Mouse (Mus musculus) lung, embryonic 14.5 days (tissue): ENCODE measurements around the gene Zc3hav1. TPM values are rescaled to one million over a fixed set of nuclear protein-coding genes. Genes with fewer than 3 reads are reported as not detected.

ENCODE experiments used
- ATAC-seq: fragments of 200-750 bp; cut with Nextera tagmentation; 2 replicates; pipeline ENCODE4 v1.8.0; 2017; ENCODE audit warnings: mild to moderate bottlenecking, moderate TSS enrichment, moderate library complexity; ENCODE audit not compliant: insufficient read depth
- DNase-seq: peaks from one replicate; pipeline ENCODE4 v3.0.0-alpha.2; 2015
- H3K27ac ChIP-seq: fragments of 300-500 bp; sonication (generic); 2 replicates; pipeline ENCODE4 v1.5.1; 2014; ENCODE audit warnings: low read depth, mild to moderate bottlenecking, moderate library complexity
- H3K27me3 ChIP-seq: fragments of 300-500 bp; sonication (generic); 2 replicates; pipeline ENCODE4 v1.6.1; 2014; ENCODE audit warnings: low read length, control low read depth; ENCODE audit not compliant: insufficient read depth
- H3K36me3 ChIP-seq: fragments of 300-500 bp; sonication (generic); 2 replicates; pipeline ENCODE4 v1.6.1; 2014; ENCODE audit warnings: control low read depth; ENCODE audit not compliant: insufficient read depth
- H3K4me1 ChIP-seq: fragments of 300-500 bp; sonication (generic); 2 replicates; pipeline ENCODE4 v1.6.1; 2014; ENCODE audit warnings: antibody characterized with exemption, control low read depth; ENCODE audit not compliant: insufficient read depth
- H3K4me2 ChIP-seq: fragments of 300-500 bp; sonication (generic); 2 replicates; pipeline ENCODE4 v1.6.1; 2014; ENCODE audit warnings: mild to moderate bottlenecking
- H3K4me3 ChIP-seq: fragments of 300-500 bp; sonication (generic); 2 replicates; pipeline ENCODE4 v1.5.1; 2014; ENCODE audit warnings: low read depth, low read length
- H3K9ac ChIP-seq: fragments of 300-500 bp; sonication (generic); 2 replicates; pipeline ENCODE4 v1.6.1; 2014
- H3K9me3 ChIP-seq: fragments of 300-500 bp; sonication (generic); 2 replicates; pipeline ENCODE4 v1.6.1; 2016; ENCODE audit warnings: low read depth, low read length, control low read depth
- CTCF ChIP-seq: IDR thresholded peaks from 2 replicates; pipeline ENCODE4 v1.5.1; 2016; ENCODE audit warnings: antibody characterized with exemption, low read depth
- WGBS: fragments of 180-500 bp; shearing (Covaris S2); extraction: QIAGEN DNeasy Blood & Tissue Kit; methylation state at CpG from one replicate; pipeline ENCODE4 v1.1.7; 2014; 5-methylcytosine and 5-hydroxymethylcytosine counted together
- polyA plus RNA-seq: library from polyadenylated mRNA; unstranded; fragments of >200 nt; fragmentation: Nextera tagmentation; extraction: Ambion mirVana; gene quantifications from 2 replicates; pipeline ENCODE4 v1.2.1, GENCODE M21; 2014

Zc3hav1 gene
- polyA plus RNA-seq: 4.7 and 5.7 TPM in 2 replicates

DNA sequence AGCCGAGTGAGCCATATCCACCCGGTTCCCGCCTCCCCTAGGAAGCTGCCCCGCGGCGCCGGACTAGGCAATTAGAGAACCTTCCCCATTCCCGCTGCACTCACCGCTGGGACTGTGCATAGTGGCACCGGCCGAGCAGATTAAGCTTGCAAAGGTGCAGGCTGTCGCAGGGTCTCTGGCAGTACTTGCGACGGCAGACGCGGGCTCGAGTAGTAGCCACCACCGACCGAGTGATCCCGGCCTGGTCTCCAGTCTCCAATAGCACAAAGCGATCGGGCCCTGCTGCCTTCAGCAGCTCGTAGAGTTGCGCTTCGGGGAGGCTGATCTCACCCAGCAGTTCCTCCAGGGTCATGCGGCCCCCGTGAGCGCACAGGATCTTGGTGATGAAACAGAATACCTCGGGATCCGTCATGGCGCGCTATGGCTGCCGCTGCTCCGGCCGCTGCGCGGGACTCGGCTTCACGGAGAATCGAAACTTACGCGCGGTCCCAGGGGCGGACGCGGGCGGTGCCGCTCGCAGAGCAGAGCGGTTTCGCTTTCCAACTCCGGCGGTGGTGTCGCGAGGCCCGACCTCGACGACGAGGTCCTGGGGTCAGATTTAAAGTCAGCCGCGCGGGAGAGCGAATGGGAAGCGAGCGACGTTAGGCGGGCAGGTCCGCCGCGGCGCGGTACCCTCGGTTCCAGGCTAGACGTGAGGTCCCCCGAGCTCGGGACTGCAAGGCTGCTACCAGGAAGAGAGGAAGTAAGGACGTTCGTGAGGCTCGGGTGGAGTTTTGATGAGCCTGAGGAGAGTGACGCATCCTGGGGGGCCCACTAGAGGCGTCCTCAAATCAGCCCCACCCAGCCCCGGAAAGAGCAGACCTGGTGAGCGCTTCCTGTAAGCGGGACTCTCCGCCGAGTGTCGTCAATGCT lies at the start of gene Zc3hav1:
Gene Zc3hav1, minus strand, starts transcription at position 793 of the 912 bp plus-strand sequence.
- Histone ChIP-seq H3K4me1 (no peaks in the 10 kb centered on the region), H3K9me3 (no peaks in the 10 kb centered on the region), H3K36me3 (no peaks in the 10 kb centered on the region), H3K9ac (peak within 1 kb of the TSS; percentile 62), H3K4me2 (peak within 1 kb of the TSS; percentile 74), H3K27ac (peak within 1 kb of the TSS; percentile 58), H3K27me3 (peaks cover 55% of the 10 kb centered on the region), H3K4me3 (peak within 1 kb of the TSS; percentile 68)
- WGBS: under 1% methylated on average over 87 of the region's 87 CpGs
- ATAC-seq (peak; percentile 82), DNase-seq (peak; percentile 77)
- TF ChIP-seq CTCF: no peak

DNA sequence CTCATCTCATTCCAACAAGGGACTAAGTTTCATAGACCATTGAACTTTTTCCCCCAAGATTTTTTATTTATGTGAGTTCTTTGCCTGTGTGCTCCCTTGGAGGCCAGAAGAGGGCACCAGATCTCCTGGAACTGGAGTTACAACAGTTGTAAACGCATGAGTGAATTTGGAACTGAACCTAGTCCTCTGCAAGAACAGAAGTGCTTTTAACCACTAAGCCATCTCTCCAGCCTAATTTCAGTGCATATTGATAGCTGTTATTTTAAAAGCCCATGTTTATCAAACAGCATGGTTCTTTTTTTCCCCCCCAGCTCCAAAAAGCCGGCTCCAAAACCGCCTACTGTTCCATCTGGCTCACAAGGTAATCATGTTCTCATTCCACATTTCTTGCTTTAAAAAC lies 35.3 kb upstream of the Zc3hav1 start:
- no peak for ATAC-seq
- Histone ChIP-seq H3K4me2 (no peak overlapping the region), H3K27me3 (no peaks in the 10 kb centered on the region), H3K36me3 (peaks cover 25% of the 10 kb centered on the region), H3K4me1 (no peaks in the 10 kb centered on the region), H3K9me3 (no peaks in the 10 kb centered on the region), H3K27ac (no peak overlapping the region), H3K9ac (no peak overlapping the region), H3K4me3 (no peak overlapping the region)
- DNase-seq: peak; percentile 66
- 79% methylated on average over 3 of the region's 3 CpGs for WGBS
- TF ChIP-seq CTCF: peak; percentile 54

DNA sequence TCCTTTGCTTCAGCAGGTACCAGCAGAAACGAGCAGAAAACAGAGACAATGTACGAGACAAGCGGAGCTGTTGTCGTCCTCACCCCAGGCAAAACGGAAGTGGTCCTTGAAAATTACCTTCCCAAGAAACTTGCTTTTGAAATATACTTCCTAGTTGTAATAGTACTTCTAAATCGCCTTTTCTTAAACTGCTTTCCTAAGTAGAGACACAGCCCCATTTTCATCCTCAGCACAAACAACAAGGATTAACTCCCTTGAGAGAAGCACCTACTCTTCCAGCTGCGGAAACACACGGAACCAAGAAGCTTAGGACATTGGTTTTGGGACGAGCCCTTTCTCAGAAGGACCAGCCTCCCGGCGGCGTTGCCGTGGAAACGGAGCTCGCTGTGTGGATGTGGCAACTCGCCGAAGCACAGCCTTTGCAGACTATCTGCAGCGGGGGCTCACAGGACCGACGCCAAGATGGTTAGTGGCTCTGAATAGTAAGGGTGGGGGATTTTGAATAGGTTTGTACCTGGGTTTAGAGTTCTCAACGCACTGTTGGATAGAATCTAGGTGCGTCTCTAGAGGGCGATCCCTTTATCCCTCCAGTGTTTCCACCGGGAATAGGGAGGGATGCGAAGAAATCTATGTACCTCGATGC lies 26.8 kb upstream of the Zc3hav1 start, which contains the start of gene Ttc26:
Gene Ttc26, plus strand, starts transcription at position 341 of the 643 bp plus-strand sequence.
- H3K27ac ChIP-seq: peak within 1 kb of the TSS; percentile 61; the same call in 1 of the 2 replicates
- peak within 1 kb of the TSS; percentile 78 for H3K4me2 ChIP-seq
- H3K4me3 ChIP-seq: peak within 1 kb of the TSS; percentile 48
- no peaks in the 10 kb centered on the region for H3K4me1 ChIP-seq
- no peak; the same call in 1 of the 2 replicates for TF ChIP-seq CTCF
- H3K9me3 ChIP-seq: no peaks in the 10 kb centered on the region
- WGBS: under 1% methylated on average over 26 of the region's 26 CpGs
- DNase-seq (peak; percentile 96), ATAC-seq (peak; percentile 93)
- H3K27me3 ChIP-seq: no peaks in the 10 kb centered on the region
- H3K36me3 ChIP-seq: peaks cover 10% of the 10 kb centered on the region; the same call in 1 of the 2 replicates
- H3K9ac ChIP-seq: peak within 1 kb of the TSS; percentile 74

DNA sequence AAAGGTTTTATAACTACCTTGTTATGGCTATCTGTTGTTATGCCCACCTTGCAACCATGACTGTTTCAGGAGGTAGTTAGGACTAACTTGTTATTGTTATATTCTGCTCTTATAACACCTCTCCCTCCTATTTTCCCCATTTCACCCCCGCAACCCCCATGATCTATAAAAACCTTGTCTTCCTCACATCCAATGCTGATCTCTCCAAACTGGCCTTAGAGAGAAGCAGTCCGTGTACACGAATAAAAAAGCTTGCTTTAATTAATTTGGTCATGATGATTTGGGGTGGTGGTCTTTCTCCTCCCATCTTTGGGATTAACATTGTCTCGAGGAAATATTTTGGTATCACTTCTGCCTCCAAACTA lies 26.3 kb upstream of the Zc3hav1 start:
- ATAC-seq (no peak; the same call in 1 of the 2 replicates), DNase-seq (no peak)
- Histone ChIP-seq H3K4me2 (peak overlapping the region; percentile 78), H3K9me3 (no peaks in the 10 kb centered on the region), H3K36me3 (peaks cover 6% of the 10 kb centered on the region; the same call in 1 of the 2 replicates), H3K4me1 (no peaks in the 10 kb centered on the region), H3K9ac (peak overlapping the region; percentile 74), H3K4me3 (peak overlapping the region; percentile 48), H3K27ac (peak overlapping the region; percentile 61; the same call in 1 of the 2 replicates), H3K27me3 (no peaks in the 10 kb centered on the region)
- WGBS: 4% methylated on average over 4 of the region's 4 CpGs
- no peak for TF ChIP-seq CTCF

DNA sequence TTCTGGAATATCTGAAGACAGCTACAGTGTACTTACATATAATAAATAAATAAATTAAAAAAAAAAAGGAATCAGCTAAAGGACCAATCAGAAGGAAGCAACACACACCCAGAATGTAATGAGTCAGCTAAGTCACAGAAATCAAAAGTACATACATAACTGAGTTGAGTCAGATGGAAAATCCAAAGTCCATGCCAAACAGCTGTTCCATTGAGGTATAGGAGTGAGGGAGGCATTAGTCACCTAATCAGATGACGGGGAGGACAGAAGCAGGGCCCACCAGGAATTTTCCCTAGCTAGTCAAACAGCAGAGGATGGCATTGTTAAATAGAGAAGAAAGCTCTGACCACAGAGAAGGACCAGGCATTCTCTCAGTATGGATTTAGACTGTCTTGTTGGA lies 19.9 kb upstream of the Zc3hav1 start:
- WGBS: 50% methylated on average over 1 of the region's 1 CpGs
- DNase-seq (no peak), ATAC-seq (no peak)
- Histone ChIP-seq H3K27ac (no peak overlapping the region), H3K9ac (no peak overlapping the region), H3K9me3 (peaks cover 8% of the 10 kb centered on the region; the same call in 1 of the 2 replicates), H3K4me2 (no peak overlapping the region), H3K36me3 (no peaks in the 10 kb centered on the region), H3K27me3 (no peaks in the 10 kb centered on the region), H3K4me3 (no peak overlapping the region), H3K4me1 (no peaks in the 10 kb centered on the region)
- TF ChIP-seq CTCF: no peak

DNA sequence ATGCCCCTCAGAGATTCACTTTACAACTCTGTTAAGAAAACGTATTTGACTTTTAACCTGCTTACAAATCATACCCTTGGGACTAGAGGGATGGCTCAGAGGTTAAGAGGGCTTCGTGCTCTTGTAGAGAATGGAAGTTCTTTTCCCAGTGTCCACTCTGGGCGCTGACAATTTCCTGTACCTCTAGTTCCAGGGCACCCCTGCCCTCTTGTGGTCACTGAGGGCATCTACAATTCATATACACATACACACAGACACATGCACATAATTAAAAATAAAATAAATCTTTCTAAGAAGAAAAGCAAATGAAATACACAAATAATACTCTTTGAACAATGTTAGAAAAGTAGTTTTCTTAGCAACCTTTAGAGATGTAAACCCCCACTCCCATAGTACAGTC lies 15.5 kb upstream of the Zc3hav1 start:
- Histone ChIP-seq H3K4me2 (no peak overlapping the region), H3K36me3 (no peaks in the 10 kb centered on the region), H3K9ac (no peak overlapping the region), H3K27ac (no peak overlapping the region), H3K9me3 (peaks cover 8% of the 10 kb centered on the region; the same call in 1 of the 2 replicates), H3K27me3 (no peaks in the 10 kb centered on the region), H3K4me3 (no peak overlapping the region), H3K4me1 (no peaks in the 10 kb centered on the region)
- ATAC-seq (no peak), DNase-seq (no peak)
- 0 out of 2 replicates have a peak, but pooled peaks have one; percentile 7 for TF ChIP-seq CTCF
- 77% methylated on average over 3 of the region's 3 CpGs for WGBS

DNA sequence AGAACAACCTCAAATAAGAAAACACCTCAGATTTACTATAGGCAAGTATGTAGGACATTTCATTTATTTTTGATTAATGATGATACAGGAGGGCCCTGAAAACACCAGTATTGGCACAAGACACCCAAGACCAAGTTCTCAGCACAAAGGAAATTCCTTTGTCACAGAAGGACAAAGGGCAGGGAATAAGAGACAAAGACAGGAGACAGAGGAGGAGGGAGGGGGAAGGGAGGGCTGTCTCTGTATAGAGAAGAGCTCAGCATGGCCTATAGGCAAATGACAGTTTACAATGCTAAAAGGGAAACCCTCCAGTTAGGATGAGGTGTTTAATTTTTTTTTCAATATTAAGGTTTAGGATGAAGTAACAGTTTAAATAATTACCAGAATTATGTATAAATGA lies 9.7 kb upstream of the Zc3hav1 start:
- Histone ChIP-seq H3K4me2 (no peak overlapping the region), H3K4me1 (no peaks in the 10 kb centered on the region), H3K9me3 (no peaks in the 10 kb centered on the region), H3K9ac (no peak overlapping the region), H3K27ac (no peak overlapping the region), H3K4me3 (no peak overlapping the region), H3K36me3 (no peaks in the 10 kb centered on the region), H3K27me3 (no peaks in the 10 kb centered on the region)
- DNase-seq (no peak), ATAC-seq (no peak)
- TF ChIP-seq CTCF: no peak
